Mouse (Mus musculus) CH12.LX (cell line): ENCODE data around the gene Churc1. TPM values are rescaled to one million over a fixed set of nuclear protein-coding genes. Genes with fewer than 3 reads are reported as not detected.

ENCODE experiments used
- DNase-seq: peaks from one replicate; pipeline ENCODE4 v3.0.0-alpha.2; 2013; ENCODE audit errors: extremely low read depth
- H3K27ac ChIP-seq: 2 replicates; pipeline ENCODE4 v1.5.1; 2012; ENCODE audit warnings: low read depth, mild to moderate bottlenecking, control low read depth, moderate library complexity; ENCODE audit not compliant: insufficient read depth
- H3K27me3 ChIP-seq: replicated peaks from 2 replicates; pipeline ENCODE3; 2012; ENCODE audit warnings: inconsistent platforms
- H3K36me3 ChIP-seq, 2 experiments: replicated peaks in 1 of 2; 2 replicates each; pipeline versions ENCODE3 to v1.6.1; 2012; ENCODE audit warnings: inconsistent platforms in 1 of 2, low read length in 1 of 2, mild to moderate bottlenecking in 1 of 2, mixed read lengths in 1 of 2, moderate library complexity in 1 of 2; ENCODE audit not compliant: control insufficient read depth in 1 of 2, insufficient read depth in 1 of 2
- H3K4me1 ChIP-seq, 2 experiments: 2 replicates each; pipeline ENCODE4 v1.6.1; 2012; ENCODE audit warnings: inconsistent platforms in 1 of 2, moderate library complexity in 1 of 2; ENCODE audit not compliant: insufficient read depth in 2 of 2, control insufficient read depth in 1 of 2
- H3K4me2 ChIP-seq: 2 replicates; pipeline ENCODE4 v1.6.1; 2012; ENCODE audit warnings: low read depth, mild to moderate bottlenecking, control low read depth; ENCODE audit not compliant: poor library complexity, insufficient read depth, severe bottlenecking
- H3K4me3 ChIP-seq, 3 experiments: fragments of 150-350 bp in 1 of 3; sonication (generic) in 1 of 3; replicated peaks in 1 of 3; 2 replicates each; pipeline versions ENCODE3 to v1.5.1; 2011 to 2012; ENCODE audit warnings: low read depth in 2 of 3, low read length in 2 of 3, mild to moderate bottlenecking in 2 of 3, moderate library complexity in 2 of 3, control low read depth in 1 of 3, improper control_type of control experiment in 1 of 3, inconsistent platforms in 1 of 3, mixed read lengths in 1 of 3; ENCODE audit not compliant: poor library complexity in 1 of 3
- H3K79me2 ChIP-seq: replicated peaks from 2 replicates; pipeline ENCODE4 v1.6.1; 2012; ENCODE audit warnings: mild to moderate bottlenecking, moderate library complexity; ENCODE audit not compliant: control insufficient read depth, poor library complexity, insufficient read depth, severe bottlenecking; ENCODE audit errors: extremely low read depth
- H3K9ac ChIP-seq: 2 replicates; pipeline ENCODE4 v1.6.1; 2012; ENCODE audit warnings: low read depth, mild to moderate bottlenecking, control low read depth, moderate library complexity; ENCODE audit not compliant: insufficient read depth
- H3K9me3 ChIP-seq: replicated peaks from 2 replicates; pipeline ENCODE3; 2012; ENCODE audit warnings: low read length, inconsistent platforms, mixed read lengths
- CHD1 ChIP-seq: IDR thresholded peaks from 2 replicates; pipeline ENCODE4 v1.6.1; 2012; ENCODE audit warnings: low read depth, low read length, improper control_type of control experiment, inconsistent platforms
- CHD2 ChIP-seq: IDR thresholded peaks from 2 replicates; pipeline ENCODE4 v1.6.1; 2011; ENCODE audit warnings: low read length, improper control_type of control experiment
- CTCF ChIP-seq, 2 experiments: IDR thresholded peaks in 1 of 2; conservative IDR thresholded peaks in 1 of 2; 2 replicates each; pipeline ENCODE4 v1.5.1; 2011 to 2012; ENCODE audit warnings: low read depth in 2 of 2, low read length in 2 of 2, improper control_type of control experiment in 1 of 2, inconsistent platforms in 1 of 2, mild to moderate bottlenecking in 1 of 2, moderate library complexity in 1 of 2
- ELF1 ChIP-seq: IDR thresholded peaks from 2 replicates; pipeline ENCODE4 v1.6.1; 2014; ENCODE audit warnings: low read depth, mild to moderate bottlenecking, inconsistent platforms, low read length, improper control_type of control experiment
- EP300 ChIP-seq: IDR thresholded peaks from 2 replicates; pipeline ENCODE4 v1.6.1; 2011; ENCODE audit warnings: low read length, improper control_type of control experiment
- ETS1 ChIP-seq: conservative IDR thresholded peaks from 2 replicates; pipeline ENCODE4 v1.6.1; 2012; ENCODE audit warnings: low read depth, mild to moderate bottlenecking, inconsistent platforms, low read length, improper control_type of control experiment, moderate library complexity
- GABPA ChIP-seq: IDR thresholded peaks from 2 replicates; pipeline ENCODE4 v1.6.1; 2012; ENCODE audit warnings: low read depth, low read length, improper control_type of control experiment, inconsistent platforms; ENCODE audit not compliant: insufficient replicate concordance
- JUND ChIP-seq: conservative IDR thresholded peaks from 2 replicates; pipeline ENCODE4 v1.6.1; 2011; ENCODE audit warnings: low read depth, low read length, improper control_type of control experiment
- KAT2A ChIP-seq: IDR thresholded peaks from 2 replicates; pipeline ENCODE4 v1.6.1; 2012; ENCODE audit warnings: low read length, improper control_type of control experiment, inconsistent platforms; ENCODE audit not compliant: insufficient replicate concordance
- MAFK ChIP-seq: IDR thresholded peaks from 2 replicates; pipeline ENCODE4 v1.6.1; 2011; ENCODE audit warnings: low read length, improper control_type of control experiment; ENCODE audit not compliant: insufficient replicate concordance
- MAZ ChIP-seq: IDR thresholded peaks from 2 replicates; pipeline ENCODE4 v1.6.1; 2012; ENCODE audit warnings: low read depth, mild to moderate bottlenecking, inconsistent platforms, low read length, improper control_type of control experiment, moderate library complexity
- MEF2A ChIP-seq: IDR thresholded peaks from 2 replicates; pipeline ENCODE4 v1.6.1; 2014; ENCODE audit warnings: low read depth, mild to moderate bottlenecking, inconsistent platforms, low read length, improper control_type of control experiment, borderline replicate concordance
- MXI1 ChIP-seq: IDR thresholded peaks from 2 replicates; pipeline ENCODE4 v1.6.1; 2011; ENCODE audit warnings: mild to moderate bottlenecking, low read depth, low read length, improper control_type of control experiment
- NELFE ChIP-seq: IDR thresholded peaks from 2 replicates; pipeline ENCODE4 v1.6.1; 2011; ENCODE audit warnings: low read depth, low read length, improper control_type of control experiment
- RCOR1 ChIP-seq: conservative IDR thresholded peaks from 2 replicates; pipeline ENCODE4 v1.6.1; 2012; ENCODE audit warnings: low read depth, mild to moderate bottlenecking, inconsistent platforms, low read length, improper control_type of control experiment
- SIN3A ChIP-seq: IDR thresholded peaks from 2 replicates; pipeline ENCODE4 v1.6.1; 2012; ENCODE audit warnings: low read length, improper control_type of control experiment, inconsistent platforms
- SMC3 ChIP-seq: IDR thresholded peaks from 2 replicates; pipeline ENCODE4 v1.6.1; 2011; ENCODE audit warnings: low read depth, low read length, improper control_type of control experiment
- TCF12 ChIP-seq: IDR thresholded peaks from 2 replicates; pipeline ENCODE4 v1.6.1; 2014; ENCODE audit warnings: low read depth, mild to moderate bottlenecking, inconsistent platforms, low read length, improper control_type of control experiment
- UBTF ChIP-seq: IDR thresholded peaks from 2 replicates; pipeline ENCODE4 v1.6.1; 2012; ENCODE audit warnings: low read depth, mild to moderate bottlenecking, inconsistent platforms, low read length, improper control_type of control experiment, moderate library complexity
- USF1 ChIP-seq: IDR thresholded peaks from 2 replicates; pipeline ENCODE4 v1.6.1; 2014; ENCODE audit warnings: low read depth, mild to moderate bottlenecking, inconsistent platforms, low read length, improper control_type of control experiment
- USF2 ChIP-seq: conservative IDR thresholded peaks from 2 replicates; pipeline ENCODE4 v1.6.1; 2011; ENCODE audit warnings: low read depth, low read length, improper control_type of control experiment
- ZC3H11A ChIP-seq: IDR thresholded peaks from 2 replicates; pipeline ENCODE4 v1.6.1; 2012; ENCODE audit warnings: low read depth, mild to moderate bottlenecking, inconsistent platforms, low read length, improper control_type of control experiment
- ZKSCAN1 ChIP-seq: IDR thresholded peaks from 2 replicates; pipeline ENCODE4 v1.6.1; 2012; ENCODE audit warnings: low read depth, inconsistent platforms, low read length, improper control_type of control experiment, borderline replicate concordance
- ZNF384 ChIP-seq: IDR thresholded peaks from 2 replicates; pipeline ENCODE4 v1.6.1; 2012; ENCODE audit warnings: low read depth, low read length, improper control_type of control experiment, inconsistent platforms
- dilution Hi-C: fragments of 300-500 bp; cut with MboI; formaldehyde crosslinking; loops from 2 replicates; pipeline ENCODE4 v1.14.3; 2020; ENCODE audit warnings: low sequenced_read_pairs; ENCODE audit not compliant: extremely low pct_unique_long_range_greater_than_20kb, extremely low pct_ligation_motif_present
- in situ Hi-C: fragments of 300-500 bp; cut with MboI; formaldehyde crosslinking; loops from 3 replicates; pipeline ENCODE4 v1.14.3; 2019; ENCODE audit warnings: low sequenced_read_pairs, low pct_ligation_motif_present, low pct_unique_long_range_greater_than_20kb, mixed read lengths
- polyA plus RNA-seq: library from polyadenylated mRNA; unstranded; fragments of >175 nt; gene quantifications from 2 replicates; pipeline ENCODE4 v1.2.1, GENCODE M21; 2012; ENCODE audit warnings: low read depth; ENCODE audit not compliant: insufficient read length
- total RNA-seq, 2 experiments: library from RNA; depleted of rRNA; stranded (reverse); fragments of 300-350 nt in 1 of 2; fragments of >200 nt in 1 of 2; gene quantifications; 2 replicates each; pipeline ENCODE4 v1.2.3; 2012 to 2014

The Churc1 gene
- total and polyA plus RNA-seq, 3 experiments, result 48.9 to 160 (median 87.1) TPM

DNA sequence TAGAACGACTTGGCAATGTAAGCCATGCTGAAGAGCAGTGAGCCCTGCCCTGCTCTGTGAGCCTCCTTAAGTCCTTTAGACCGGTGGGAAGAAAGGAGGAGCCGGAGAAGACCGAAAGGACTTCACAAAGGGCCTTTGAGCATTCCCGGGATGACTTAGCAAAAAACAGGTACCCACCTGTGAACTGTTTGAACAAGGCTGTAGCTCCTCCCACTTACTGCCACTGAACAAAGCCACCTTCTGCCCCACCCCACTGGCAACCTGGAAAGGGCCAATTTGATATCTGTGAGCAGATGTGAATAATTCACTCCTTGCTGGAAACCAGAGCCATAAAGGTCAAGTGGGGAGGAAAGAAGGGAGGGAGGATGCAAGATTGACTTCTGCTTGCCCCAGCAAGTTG is 30.0 kb downstream of the Churc1 start, which contains the start of gene Gpx2:
Gpx2 (minus strand) TSS at position 205 of the 400 bp plus-strand sequence.
- no peaks in the 10 kb centered on the region for H3K79me2 ChIP-seq

DNA sequence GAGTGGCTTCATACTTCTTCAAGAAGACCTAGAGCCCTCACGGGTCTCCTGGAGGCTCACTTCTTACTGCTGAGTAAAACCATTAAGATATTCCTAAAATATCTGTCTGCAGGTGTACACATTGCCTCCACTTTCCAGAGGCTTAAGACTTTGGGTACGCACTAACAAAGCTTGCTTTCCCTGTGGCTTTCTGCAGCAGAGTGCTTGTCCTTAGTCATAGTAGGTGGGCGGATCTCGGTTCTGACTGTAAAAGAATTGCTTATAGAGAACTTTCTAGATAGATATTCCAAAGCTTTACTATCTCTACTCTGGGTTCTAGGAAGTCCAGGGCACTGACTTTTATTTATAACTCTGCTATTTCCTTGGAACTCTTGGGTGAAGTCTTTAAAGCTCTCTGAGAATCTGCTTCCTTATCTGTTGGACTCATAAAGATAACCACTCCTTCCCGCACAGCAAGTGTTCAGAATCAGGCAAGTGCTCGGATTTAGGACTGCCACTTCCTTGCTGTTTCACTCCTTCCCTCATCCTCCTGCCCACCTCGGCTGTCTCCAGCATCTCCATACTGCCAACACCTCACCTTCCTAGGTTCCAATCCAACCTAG is 31.7 kb downstream of the Churc1 start:
- Histone ChIP-seq H3K36me3 (no peaks in the 10 kb centered on the region), H3K4me2 (no peak overlapping the region), H3K27me3 (peaks cover 23% of the 10 kb centered on the region), H3K4me1 (no peaks in the 10 kb centered on the region)
- in situ Hi-C loops, result no loop called here
- TF ChIP-seq RCOR1, result no peak
- TF ChIP-seq ZC3H11A, result no peak
- TF ChIP-seq MAZ, result no peak
- TF ChIP-seq ZNF384, result no peak
- no peak for TF ChIP-seq CHD1
- no peak for TF ChIP-seq USF1
- no peak for TF ChIP-seq MAFK
- no peak for TF ChIP-seq ELF1
- TF ChIP-seq CTCF (conservative IDR thresholded peaks at IDR 0.05 in 1 of 2, IDR thresholded peaks at IDR 0.05 in 1 of 2; ENCODE audit: low read depth in 2 of 2, low read length in 2 of 2), result no peak
- TF ChIP-seq, all 38 proteins: peak for 0
- no peak overlapping the region for H3K9ac ChIP-seq
- no peaks in the 10 kb centered on the region for H3K79me2 ChIP-seq
- dilution Hi-C loops, result no loop called here
- DNase-seq, result no peak
- no peak overlapping the region for H3K27ac ChIP-seq
- H3K4me3 ChIP-seq, result no peak overlapping the region
- H3K9me3 ChIP-seq, result no peaks in the 10 kb centered on the region

More for the DNA sequence above, 30.0 kb downstream of the Churc1 start, which contains the start of gene Gpx2:
- H3K9ac ChIP-seq, result no peak within 1 kb of the TSS
- in situ Hi-C loops (no loop called here), dilution Hi-C loops (no loop called here)
- H3K9me3 ChIP-seq, result no peaks in the 10 kb centered on the region
- H3K4me2 ChIP-seq, result no peak within 1 kb of the TSS
- H3K27me3 ChIP-seq, result peaks cover 17% of the 10 kb centered on the region
- H3K4me3 ChIP-seq, result no peak within 1 kb of the TSS
- no peaks in the 10 kb centered on the region for H3K36me3 ChIP-seq
- TF ChIP-seq SMC3 (no peak), GABPA (no peak), CHD2 (no peak), MAFK (no peak), JUND (no peak), KAT2A (no peak), ZKSCAN1 (no peak), MXI1 (no peak), TCF12 (no peak), ELF1 (no peak), ETS1 (no peak), EP300 (no peak), NELFE (no peak), MEF2A (no peak), USF2 (no peak), SIN3A (no peak), UBTF (no peak), RCOR1 (no peak), CHD1 (no peak)
- no peaks in the 10 kb centered on the region for H3K4me1 ChIP-seq
- no peak for DNase-seq
- no peak within 1 kb of the TSS for H3K27ac ChIP-seq
